Mouse (Mus musculus) heart, adult 2 months (tissue): ENCODE results near the gene Gtf2h2.

ENCODE experiments used
- CTCF ChIP-seq: fragments of 200-600 bp; IDR thresholded peaks from 2 replicates; pipeline ENCODE4 v1.8.1; 2022; ENCODE audit warnings: antibody characterized with exemption, mild to moderate bottlenecking, moderate library complexity
- EP300 ChIP-seq: fragments of 200-500 bp; IDR thresholded peaks from 2 replicates; pipeline ENCODE4 v1.6.1; 2011; ENCODE audit warnings: low read depth, low read length, control low read depth; ENCODE audit not compliant: insufficient read depth

DNA sequence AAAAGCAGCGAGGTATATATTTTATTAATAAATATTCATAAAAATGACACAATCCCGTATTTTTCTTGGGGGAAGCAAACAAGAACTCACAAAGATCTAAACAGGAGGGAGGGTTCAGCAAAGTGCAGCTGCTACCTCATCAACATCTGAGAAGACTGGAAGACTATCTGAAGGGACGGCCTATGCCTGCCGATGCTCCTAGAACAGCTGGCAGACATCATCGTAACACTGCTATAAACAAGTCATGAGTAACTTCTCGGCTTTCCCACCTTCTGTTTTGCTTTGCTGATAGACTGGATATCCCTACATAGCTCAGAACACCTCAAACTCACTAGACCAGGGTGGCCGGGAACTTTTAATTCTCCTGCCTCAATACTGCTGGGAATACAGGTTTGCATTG, 8.8 kb downstream of the Gtf2h2 start:
- TF ChIP-seq EP300 (no peak), CTCF (no peak)
